Mouse (Mus musculus): ENCODE results near the gene Fezf1.

Gene Fezf1
- long read RNA-seq, experiment 1, result 0 reads
- long read RNA-seq, experiment 2, result 0 reads

DNA sequence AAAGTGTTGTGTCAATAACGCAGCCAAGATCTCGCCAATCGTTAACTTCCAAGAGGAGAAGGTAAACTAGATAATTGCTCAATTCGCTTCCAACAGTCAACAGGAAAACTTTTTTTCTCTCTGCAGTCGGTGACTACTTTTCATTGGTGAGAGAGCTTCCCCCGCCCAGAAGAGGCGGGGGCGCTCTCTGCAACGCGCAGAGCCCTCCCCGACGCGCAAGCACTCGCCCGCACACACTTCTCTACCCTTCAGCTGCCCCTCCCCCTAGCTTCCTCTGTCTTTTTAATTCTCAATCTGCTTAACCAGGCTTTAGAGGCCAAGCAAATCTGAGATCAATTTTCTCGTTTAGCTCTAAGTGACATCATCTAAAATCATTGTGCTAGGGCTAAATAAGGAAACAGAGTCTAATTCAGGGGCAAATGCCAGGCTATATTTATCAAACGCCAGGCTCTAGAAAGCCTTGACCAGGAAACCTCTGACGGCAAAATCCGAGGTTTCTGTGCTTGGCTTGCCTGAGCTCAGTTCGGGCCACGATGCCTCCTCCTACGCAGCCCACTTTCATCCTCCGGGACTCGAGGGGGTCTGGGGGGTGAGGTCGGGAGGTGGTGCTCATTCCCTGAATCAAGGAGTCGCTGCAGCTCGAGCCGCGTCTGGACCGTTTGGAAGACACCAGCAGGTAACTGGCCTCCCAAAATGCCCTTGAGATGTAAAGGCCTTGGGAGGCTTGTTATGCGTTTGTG lies at the start of gene Fezf1:
Gene Fezf1, minus strand, starts transcription at position 50 of the 740 bp plus-strand sequence.
- intact Hi-C loops (cut with DNase I), result no loop called here

DNA sequence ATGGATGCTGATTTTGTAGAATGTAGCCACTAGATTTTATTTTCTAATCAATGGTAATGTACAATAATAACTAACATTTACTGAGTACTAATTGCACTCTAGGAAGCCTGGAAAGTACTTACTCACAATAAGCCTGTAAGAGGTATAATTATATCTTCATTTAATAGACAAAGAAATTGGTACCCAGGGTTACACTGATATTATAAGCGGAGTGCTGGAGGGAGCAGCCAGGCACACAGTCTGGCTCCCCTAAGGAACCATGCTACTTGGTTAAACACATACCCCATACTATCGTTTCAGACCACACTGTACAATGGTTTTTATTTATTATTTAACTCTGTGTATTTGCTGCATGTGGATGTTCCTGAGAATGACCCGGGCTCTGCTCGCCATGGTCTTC lies 46.5 kb upstream of the Fezf1 start:
- intact Hi-C loops (cut with DNase I), result no loop called here

DNA sequence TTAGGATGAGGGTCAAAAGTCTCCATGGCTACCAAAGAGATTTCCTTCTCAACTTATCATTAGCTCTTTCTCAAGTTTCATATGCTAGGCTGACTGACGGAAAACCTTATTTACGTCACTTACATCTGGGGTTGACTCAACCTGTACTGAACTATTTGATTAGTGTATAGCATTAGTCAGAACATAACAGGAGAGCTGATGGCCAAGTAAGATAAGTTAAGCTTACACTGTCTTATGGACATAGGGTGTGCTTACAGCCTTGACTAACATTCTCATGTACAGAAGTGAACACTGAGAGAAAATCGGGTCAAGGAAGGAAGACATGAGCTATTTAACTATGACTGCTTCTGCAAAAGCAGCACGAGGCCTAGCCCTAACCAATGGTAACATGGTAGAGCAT lies 40.6 kb upstream of the Fezf1 start:
- intact Hi-C loops (cut with DNase I), result no loop called here

DNA sequence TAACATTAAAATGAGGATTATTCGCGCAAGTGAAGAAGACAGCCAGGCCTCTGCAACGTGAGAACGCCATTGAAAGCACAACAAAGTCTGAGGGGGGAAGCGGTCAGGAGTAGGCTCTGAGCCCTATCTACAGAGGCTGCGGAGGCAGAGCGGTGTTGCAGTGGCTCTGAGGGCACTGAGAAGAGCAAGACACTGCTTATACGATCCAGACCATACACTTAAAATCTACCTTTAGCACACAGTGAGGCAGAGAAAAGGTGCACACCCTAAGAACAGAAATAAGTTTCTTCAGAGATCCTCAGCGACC lies 33.3 kb upstream of the Fezf1 start:
- intact Hi-C loops (cut with DNase I), result no loop called here

DNA sequence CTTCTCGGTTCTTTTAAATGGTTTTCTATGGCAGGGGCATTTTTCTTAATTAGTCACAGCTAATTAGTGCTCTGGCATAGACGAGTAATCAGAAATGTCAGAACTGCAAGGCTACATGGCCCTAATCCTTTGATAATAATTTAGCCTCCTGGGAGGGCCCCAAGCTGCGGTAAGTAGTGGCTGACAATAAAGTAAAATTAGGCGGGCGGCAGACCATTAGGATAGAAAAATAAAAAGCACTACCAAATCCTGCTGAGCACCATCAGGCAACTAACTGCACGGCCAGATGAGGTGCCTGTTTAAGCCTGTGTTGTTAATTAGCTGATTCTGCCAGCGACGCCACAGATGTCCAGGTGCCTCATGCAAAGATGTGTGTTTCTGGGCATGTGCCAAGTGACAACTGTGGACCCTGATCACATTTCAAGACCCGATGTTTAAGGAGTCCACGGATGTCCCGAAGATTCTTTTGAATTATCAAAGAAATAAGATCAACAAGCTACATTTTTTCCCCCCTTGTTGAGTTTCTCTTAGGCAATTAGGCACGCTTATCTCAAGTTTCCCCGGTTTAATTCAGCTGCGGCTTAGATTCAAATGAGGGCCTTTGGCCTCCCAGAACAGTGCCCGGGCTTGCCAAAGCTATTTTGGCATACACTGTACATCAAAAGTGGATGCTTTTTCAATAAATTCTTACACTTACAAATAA lies 32.8 kb upstream of the Fezf1 start:
- intact Hi-C loops (cut with DNase I), result no loop called here

DNA sequence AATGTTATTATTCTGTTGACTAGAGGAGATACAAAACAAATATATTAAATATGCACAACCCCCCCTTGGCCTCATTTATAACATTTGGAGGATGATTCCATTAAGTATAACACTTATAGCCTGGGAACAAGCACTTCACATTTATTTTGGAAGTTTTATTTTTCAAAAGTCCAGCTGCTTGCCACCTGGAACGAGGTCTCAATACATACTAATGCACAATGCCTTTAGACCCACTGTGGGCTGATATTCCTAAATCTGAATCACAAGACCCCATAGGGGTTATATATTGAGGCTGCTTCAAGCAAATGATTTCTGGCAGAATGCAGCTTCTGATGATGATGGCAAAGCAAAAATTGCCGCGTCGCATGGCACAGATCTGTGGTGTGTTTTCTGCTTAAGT lies 25.3 kb upstream of the Fezf1 start:
- intact Hi-C loops (cut with DNase I), result no loop called here

DNA sequence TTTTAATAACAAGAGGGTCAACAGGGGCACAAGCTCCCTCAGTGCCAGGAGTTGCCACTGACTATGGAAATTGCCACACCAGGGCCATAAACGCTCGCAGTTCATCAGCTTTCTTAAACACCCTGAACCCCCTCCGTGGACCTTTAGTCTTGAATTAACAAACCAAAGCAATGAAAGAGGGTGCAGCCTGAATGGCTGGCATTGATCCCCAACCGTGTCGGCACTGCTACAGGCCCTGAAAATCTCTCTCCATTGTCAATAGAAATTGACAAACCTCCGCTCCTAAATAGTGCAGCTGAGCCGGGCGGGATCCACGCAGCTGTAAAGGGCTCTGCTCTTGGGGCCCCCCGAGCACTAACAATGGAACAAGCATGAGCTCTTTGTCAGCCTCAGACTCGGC lies 24.8 kb upstream of the Fezf1 start:
- intact Hi-C loops (cut with DNase I), result no loop called here

DNA sequence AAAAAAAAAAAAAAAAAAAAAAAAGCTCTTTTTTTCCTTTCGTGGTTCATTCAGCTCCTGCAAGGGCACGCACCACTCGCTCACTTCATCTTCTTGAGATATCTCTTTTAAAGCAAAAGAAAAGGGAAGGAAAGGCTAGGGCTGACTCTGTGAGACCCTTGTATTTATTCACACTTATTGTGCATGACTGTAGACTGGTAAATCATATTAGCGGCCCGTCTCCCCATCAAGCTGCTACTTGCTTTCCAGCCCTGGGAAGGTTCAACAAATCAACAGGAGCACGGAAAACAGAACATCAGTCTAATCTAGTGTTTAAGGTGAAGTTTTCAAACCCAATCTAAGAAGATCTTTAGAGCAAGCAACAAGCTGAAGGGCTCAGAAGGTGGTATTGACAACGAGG lies 24.4 kb upstream of the Fezf1 start:
- intact Hi-C loops (cut with DNase I), result no loop called here

DNA sequence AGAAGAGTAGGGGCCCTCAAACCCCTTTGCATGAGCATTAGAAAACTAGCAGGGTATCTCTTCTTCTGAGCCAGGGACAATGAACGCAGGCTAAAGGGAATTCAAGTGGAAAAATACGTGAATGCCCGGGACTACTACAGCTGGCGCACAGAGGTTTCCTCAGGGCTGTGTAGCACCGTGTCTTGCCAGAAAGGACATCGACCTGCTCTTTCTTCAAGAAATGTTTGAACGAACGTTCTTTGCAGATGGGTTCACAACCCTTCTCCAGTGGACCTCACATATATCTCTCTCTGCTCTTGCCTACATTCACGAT lies 12.5 kb upstream of the Fezf1 start:
- intact Hi-C loops (cut with DNase I), result no loop called here

DNA sequence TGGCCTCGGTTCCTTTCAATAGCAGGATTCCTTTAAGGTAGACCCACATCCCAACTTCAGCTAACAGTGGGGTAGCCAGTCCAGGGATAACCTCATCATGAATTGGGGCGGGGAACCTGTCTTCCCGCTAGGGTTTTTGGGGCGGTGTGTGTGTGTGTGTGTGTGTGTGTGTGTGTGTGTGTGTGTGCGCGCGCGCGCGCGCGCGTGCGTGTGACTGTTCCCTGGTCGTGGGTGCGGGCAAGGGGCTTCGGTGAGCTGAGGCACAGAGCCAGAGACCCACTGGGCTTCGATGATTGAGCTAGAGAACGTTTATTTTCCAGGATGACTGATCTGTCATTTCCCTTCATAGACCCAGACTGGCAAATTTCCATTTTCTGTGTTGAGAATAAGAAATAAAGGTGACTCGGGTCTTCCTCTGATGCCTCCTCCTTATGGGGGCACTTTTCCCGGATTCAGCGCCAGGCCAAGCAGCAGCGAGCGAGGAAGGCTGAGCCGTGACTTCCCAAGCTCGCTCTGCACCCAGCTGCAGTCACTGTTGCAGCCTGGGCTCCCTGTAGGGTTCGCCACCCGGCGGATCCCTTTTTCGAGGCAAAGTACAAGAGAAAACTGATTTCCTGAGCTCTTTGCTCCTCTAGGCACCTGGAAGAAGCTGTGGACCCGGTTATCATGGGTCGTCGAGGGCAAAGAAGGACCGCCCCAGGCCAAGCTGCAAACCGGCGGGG lies 12.0 kb upstream of the Fezf1 start:
- intact Hi-C loops (cut with DNase I), result no loop called here

DNA sequence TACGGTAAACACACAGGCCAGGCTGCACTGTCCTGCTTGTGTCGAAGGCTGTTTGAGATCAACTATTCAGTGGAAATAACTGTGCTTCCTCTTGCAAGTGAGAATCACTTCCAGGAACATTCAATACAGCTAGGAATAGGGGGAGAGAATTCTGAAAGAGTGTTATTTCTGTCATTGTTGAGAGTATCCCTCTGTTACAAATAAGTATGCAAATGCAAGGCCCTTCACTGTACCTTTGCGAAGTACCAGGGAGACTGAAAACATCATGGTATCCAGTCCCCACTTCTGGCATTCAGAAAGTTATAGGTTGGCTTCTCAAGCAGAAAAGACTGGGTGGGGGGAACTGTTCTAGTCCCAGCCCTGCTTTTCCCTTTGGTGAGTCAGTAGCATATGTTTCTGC lies 9.8 kb upstream of the Fezf1 start:
- intact Hi-C loops (cut with DNase I), result no loop called here

DNA sequence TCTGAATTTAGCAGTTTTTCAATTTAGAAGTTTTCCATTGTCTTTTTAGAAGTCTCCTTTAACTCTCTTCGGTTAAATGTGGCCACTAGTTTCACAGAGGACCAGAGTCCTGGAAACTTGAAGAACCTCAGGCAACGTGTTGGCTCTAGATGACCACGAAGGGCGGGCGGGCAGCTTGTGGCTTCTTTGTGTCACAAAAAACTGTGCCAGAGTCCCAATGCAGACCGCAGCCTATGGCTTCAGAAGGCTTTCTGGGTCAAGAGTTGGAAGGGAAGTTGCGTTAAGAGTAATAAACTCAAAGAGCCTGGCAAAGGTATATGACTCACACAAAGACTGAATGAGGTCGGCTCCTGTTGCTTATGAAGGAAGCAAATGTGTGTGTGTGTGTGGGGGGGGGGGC lies 7.0 kb upstream of the Fezf1 start:
- intact Hi-C loops (cut with DNase I), result no loop called here

DNA sequence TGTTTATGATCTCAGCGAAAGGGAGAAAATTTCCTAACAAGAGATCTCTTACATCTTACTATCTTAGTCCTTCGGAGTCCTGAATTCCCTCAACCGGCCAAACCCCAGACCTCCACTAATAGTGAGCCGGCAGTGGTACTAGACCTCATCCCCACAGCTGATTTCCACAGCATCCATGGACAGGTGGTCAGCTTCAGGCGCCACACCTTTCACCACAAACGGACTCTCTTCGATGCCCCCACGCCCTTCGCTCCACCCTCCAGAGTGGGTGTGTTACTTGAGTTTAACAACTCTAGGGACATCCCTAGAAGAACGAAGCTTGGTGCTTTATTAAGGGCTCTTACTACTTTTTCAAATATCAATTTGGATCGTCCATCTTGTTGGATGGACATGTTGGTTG lies 6.5 kb upstream of the Fezf1 start:
- intact Hi-C loops (cut with DNase I), result no loop called here

DNA sequence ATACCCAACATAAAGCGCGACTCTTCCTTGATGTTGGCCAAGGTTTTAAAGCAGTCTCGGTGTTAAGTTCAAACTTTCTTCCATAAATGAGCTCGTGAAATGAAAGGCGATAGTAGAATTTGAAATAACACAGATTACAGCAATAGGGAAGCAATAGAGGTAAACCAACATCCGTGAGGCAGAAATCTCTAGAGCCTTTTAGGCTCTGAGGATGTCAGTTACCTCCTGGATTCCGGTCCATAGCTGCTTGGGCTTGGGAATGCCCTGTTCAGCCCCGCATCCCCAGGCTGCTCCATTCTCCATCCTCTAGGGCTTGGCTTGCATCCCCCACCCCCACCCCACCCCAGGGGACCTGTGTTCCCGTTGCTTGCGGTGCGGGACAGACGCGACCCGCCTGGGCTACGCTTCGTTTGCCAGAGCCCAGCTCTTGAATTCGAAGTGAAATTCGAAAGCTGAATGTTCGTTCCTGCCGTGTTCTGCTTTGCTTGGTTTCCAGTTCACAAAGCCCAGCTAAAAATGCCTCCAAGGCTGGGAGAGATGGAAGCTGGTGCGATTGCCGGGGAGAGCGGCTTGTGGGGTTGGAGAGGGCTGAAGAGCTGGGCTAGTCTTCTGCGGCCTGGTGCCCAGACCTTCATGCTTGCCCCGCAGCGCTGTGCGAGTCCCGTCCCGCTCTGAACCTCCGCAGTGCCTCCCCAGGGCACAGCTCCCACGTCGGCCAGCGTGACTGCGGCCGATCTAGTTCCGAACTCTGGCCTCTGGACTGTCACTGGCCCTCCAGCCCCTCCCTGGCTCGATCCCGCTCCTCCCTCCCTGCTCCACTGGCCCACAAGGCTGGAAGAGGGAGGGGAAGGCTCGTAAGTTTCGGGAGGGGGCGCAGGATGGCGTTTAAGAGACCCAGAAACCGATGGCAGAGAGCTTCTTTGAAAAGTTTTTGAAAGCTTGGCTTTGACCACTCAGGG lies 5.5 kb upstream of the Fezf1 start:
- intact Hi-C loops (cut with DNase I), result no loop called here

DNA sequence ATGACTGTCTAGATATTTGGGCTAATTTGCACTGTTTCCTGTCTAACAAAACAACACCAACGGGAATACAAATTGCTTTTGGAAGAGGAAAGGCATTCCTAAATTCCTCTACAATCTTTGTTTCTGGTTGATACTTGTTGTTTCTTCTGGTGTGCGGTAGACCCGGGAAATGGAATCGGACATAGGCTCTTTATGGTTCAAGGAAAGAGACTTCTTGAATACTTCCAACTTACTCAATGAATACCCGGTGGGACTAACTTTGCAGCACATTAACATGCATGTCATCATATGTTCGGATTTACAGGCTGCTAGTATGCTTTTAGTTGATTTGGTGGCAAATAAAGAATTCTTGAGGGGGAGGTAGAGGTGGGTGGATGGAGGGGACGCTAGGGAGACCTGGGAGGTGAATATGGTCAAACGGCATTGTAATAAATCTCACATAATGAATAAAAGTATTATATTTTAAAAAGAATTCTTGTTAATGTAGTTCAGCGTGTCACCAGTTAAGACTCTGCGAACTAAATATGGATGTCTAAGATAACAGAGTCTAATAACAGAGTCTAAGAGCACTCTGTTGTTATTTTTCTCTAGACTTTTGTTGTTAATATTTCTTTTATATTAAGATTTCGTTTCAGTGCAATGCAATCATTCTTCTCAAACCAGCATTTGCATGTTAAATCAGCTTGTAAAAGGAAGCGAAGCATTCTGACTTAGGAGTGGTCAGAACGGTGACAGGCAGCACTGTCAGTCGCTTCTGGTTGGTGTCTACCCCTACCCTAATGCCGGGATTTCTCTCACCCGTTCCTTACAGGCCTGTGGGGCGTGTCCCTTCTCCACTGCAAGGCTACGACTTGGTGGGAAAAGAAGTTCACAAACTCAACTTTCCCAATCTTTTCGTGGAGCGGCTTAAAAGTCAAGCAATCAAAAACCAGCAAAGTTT lies 4.3 kb upstream of the Fezf1 start:
- intact Hi-C loops (cut with DNase I), result no loop called here

DNA sequence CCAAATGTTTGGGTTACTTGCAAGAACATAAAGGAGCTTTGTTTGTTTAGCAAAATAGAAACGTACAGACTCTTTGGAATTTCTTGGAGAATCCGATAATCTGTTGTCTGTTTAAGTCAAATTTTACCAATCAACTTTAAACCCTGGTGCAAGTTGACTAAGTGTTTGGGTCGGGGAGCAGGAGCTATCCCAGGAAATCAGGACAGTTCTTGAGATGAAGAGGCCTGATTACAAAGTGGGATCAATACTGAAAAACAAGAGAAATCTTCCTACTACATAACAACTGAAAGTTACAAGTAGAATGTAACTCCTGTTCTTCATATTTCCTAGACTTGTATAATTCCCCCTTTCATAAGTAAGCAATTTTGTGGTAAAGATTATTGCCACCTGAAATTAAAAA lies 3.3 kb upstream of the Fezf1 start:
- intact Hi-C loops (cut with DNase I), result no loop called here

DNA sequence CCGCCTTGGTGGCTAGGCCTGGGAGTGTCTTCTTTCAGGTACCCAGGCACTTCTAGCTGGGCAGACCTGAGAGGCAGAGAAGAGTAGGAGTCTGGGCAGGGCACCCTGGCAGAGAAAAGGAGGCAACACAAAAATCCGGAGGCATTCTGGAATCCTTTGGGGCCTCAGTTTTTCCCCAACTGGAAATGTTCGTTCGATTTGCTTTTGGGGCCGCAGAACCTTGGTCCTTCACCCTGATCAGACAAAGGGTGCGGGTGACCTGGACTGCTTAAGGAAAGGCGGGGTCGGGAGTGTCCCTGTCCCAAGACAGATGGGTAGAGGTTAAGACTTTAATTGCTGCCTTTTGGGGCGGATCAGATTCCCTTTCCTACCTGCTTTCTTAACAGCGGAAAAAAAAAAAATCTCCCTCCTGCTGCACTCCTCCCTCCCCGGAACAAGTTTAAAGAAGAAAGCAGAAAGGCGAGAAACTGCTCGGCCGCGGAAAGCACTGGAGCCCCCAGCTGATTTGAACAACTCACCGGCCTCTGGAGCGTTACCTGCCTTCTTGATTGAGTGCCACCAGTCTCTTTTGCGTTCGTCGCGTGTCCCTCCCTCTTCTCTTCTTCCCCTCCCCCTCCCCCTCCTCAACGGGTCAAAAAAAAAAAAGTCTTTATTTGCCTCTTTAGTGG lies 2.3 kb upstream of the Fezf1 start:
- intact Hi-C loops (cut with DNase I), result no loop called here

DNA sequence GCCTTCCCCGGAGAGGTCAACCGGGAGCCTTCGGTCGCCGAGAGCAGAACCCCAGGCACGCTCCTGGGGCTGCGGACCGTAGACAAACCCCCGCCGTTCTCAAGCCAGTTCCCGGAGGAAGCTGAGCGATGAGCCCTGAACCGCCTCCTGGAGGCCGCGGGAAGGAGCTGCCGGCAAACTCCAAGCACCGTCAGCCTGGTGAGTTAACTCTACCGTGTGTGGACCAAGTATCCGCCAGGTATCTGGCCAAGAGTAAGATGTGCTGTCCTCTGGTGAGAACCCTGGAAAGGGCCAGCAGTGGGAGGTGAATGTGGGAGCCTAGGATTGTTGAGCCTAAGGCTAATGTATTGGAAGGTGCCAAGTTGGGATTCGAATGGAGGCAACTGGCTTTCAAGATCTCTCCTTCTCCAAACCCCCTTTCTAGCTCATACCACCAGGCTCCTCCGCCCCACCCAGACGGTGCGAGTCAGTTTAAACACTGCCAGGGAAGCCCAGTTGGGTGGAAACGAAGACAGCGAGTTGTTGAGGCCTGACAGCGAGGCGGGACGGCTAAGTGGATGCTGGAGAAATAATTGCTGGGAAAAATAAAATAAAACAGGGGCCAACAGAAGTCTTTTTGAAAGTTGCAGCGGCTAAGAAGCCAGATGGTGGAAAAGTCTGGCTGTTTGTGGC lies 1.6 kb upstream of the Fezf1 start:
- intact Hi-C loops (cut with DNase I), result no loop called here

DNA sequence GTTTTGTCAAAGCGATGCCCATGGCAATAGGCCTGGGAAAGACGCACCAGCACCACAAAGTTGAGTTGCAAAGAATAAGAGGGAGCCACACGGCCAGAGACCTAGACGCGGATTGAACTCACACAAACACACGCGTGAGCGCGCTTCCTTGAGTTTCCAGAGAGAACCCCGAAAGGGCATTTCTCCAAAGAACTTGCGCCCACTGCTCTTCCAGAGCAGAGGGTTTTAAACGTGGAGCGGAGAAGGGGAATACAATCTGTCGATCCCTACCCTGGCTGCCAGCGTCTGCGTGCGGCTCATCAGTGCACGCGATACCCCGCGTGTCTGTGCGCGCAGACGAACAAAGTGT lies 865 bp upstream of the Fezf1 start:
- intact Hi-C loops (cut with DNase I), result no loop called here

All from adrenal gland (tissue).